In the genomic region with DNA sequence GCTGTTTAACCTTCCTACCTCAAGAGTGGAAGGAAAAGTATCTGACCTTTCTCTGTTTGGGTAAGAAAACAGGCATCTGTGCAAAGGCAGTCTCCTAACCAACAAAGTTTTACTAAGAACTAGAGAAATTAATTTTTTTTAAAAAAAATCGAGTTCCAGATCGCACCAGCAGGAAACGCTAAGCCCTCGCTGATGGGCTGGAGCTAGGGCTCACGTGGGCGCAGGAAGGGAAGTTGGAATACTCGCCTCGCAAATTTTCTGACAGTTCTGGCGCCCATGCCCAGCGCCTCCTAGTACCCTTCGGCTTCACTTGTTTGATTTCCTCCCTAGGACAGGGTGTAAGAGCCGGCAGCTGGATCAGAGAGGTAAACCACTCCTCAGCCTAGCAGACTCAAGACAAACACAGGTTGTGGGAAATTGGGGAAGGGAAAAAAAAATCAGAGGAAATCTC, we compare ENCODE assay signal across 9 mouse cellular contexts. TPM values are rescaled to one million over a fixed set of nuclear protein-coding genes. Genes with fewer than 3 reads are reported as not detected.
A peak's percentile ranks its signal among the peaks of the same experiment; 100 is the strongest.
DNase-seq lines count a peak whose midpoint lies in the region; ATAC-seq and TF ChIP-seq lines count a peak whose summit lies in the region.
"Had no signal": no experiment of that assay in that cellular context is flagged by ENCODE, and none has a peak within 500 bp of the region (broad histone marks: within the 10 kb centered on the region; RNA-seq: fewer than 3 reads in every experiment).

No protein-coding gene starts in this region.

- peak overlapping the region; percentile 14; the same call in 1 of the 2 replicates for H3K4me3 ChIP-seq in spleen, adult 2 months (ENCODE audit: extremely low read depth, insufficient read depth, insufficient read length)
- H3K4me3 ChIP-seq in embryonic facial prominence, embryonic 11.5 days (ENCODE audit: low read depth, low read length), result peak overlapping the region; percentile 60
- peak overlapping the region in 1 of 2 experiments; percentile 34; a peak in 2 of 4 replicates for H3K4me3 ChIP-seq in liver, embryonic 14.5 days (ENCODE audit: insufficient read depth in 1 of 2, low read depth in 2 of 2, low read length in 2 of 2)
- peak overlapping the region; percentile 76 for H3K4me3 ChIP-seq in neural tube, embryonic 13.5 days

- TF ChIP-seq EP300 in liver, embryonic 14.5 days (IDR thresholded peaks at IDR 0.05; ENCODE audit: low read depth), result no peak

- no peaks in the 10 kb centered on the region for H3K36me3 ChIP-seq in spleen, adult 2 months (ENCODE audit: control insufficient read depth, insufficient read depth, low read length)
- no peaks in the 10 kb centered on the region for H3K36me3 ChIP-seq in embryonic facial prominence, embryonic 11.5 days (replicated peaks; ENCODE audit: control insufficient read depth, insufficient read depth, low read depth, low read length)
- H3K36me3 ChIP-seq in liver, embryonic 14.5 days (replicated peaks; ENCODE audit: control insufficient read depth, insufficient read depth, low read depth), result no peaks in the 10 kb centered on the region
- no peaks in the 10 kb centered on the region for H3K36me3 ChIP-seq in neural tube, embryonic 13.5 days
- H3K36me3 ChIP-seq: G1E had no signal

- peak overlapping the region; percentile 98 for H3K4me2 ChIP-seq in embryonic facial prominence, embryonic 11.5 days (ENCODE audit: low read depth, low read length)
- peak overlapping the region; percentile 61 for H3K4me2 ChIP-seq in liver, embryonic 14.5 days (ENCODE audit: low read depth)
- peak overlapping the region; percentile 98 for H3K4me2 ChIP-seq in neural tube, embryonic 13.5 days

- peaks cover 7% of the 10 kb centered on the region for H3K27me3 ChIP-seq in spleen, adult 2 months (ENCODE audit: control insufficient read depth, insufficient read depth, low read length)
- no peaks in the 10 kb centered on the region for H3K27me3 ChIP-seq in embryonic facial prominence, embryonic 11.5 days (ENCODE audit: control insufficient read depth, insufficient read depth, low read length)
- peaks cover 32% of the 10 kb centered on the region for H3K27me3 ChIP-seq in liver, embryonic 14.5 days (ENCODE audit: control insufficient read depth, insufficient read depth, low read length)
- H3K27me3 ChIP-seq in neural tube, embryonic 13.5 days, result peaks cover 31% of the 10 kb centered on the region

- WGBS in spleen, adult 2 months, result 3% methylated on average over 12 of the region's 12 CpGs
- 2% methylated on average over 12 of the region's 12 CpGs for WGBS in embryonic facial prominence, embryonic 11.5 days
- WGBS in liver, embryonic 14.5 days (ENCODE audit: insufficient replicate concordance), result 0% methylated on average over 12 of the region's 12 CpGs
- under 1% methylated on average over 12 of the region's 12 CpGs for WGBS in neural tube, embryonic 13.5 days

- H3K4me1 ChIP-seq in spleen, adult 2 months (ENCODE audit: control insufficient read depth, insufficient read depth, insufficient read length), result no peaks in the 10 kb centered on the region
- no peaks in the 10 kb centered on the region for H3K4me1 ChIP-seq in embryonic facial prominence, embryonic 11.5 days (ENCODE audit: control insufficient read depth, insufficient read depth, low read length)
- H3K4me1 ChIP-seq in liver, embryonic 14.5 days (replicated peaks; ENCODE audit: control insufficient read depth in 2 of 2, insufficient read depth in 2 of 2, low read length in 1 of 2), result no peaks in the 10 kb centered on the region
- H3K4me1 ChIP-seq in neural tube, embryonic 13.5 days (replicated peaks), result peaks cover 19% of the 10 kb centered on the region

- no peak overlapping the region for H3K27ac ChIP-seq in spleen, adult 2 months (ENCODE audit: insufficient read depth, low read length)
- no peak overlapping the region for H3K27ac ChIP-seq in embryonic facial prominence, embryonic 11.5 days (replicated peaks; ENCODE audit: low read depth, low read length)
- H3K27ac ChIP-seq in liver, embryonic 14.5 days, result no peak overlapping the region
- H3K27ac ChIP-seq in neural tube, embryonic 13.5 days (replicated peaks), result no peak overlapping the region

- ATAC-seq in embryonic facial prominence, embryonic 11.5 days (replicated peaks; ENCODE audit: insufficient number of reproducible peaks, low FRiP score, low TSS enrichment, low read depth), result no peak
- no peak for ATAC-seq in liver, embryonic 14.5 days (ENCODE audit: insufficient read depth)
- no peak for ATAC-seq in neural tube, embryonic 13.5 days (ENCODE audit: low read depth)
- no peak for ATAC-seq in erythroid progenitor cell, adult 5-6 weeks (replicated peaks; ENCODE audit: low FRiP score, poor library complexity, severe bottlenecking)

- TF ChIP-seq POLR2A in spleen, adult 2 months (IDR thresholded peaks at IDR 0.05; ENCODE audit: low read depth, low read length), result no peak

- TF ChIP-seq CTCF in spleen, adult 2 months (IDR thresholded peaks at IDR 0.05; ENCODE audit: extremely low read depth, insufficient read depth, insufficient read length, insufficient replicate concordance), result no peak
- no peak for TF ChIP-seq CTCF in liver, embryonic 14.5 days (IDR thresholded peaks at IDR 0.05; ENCODE audit: low read depth)

- no peaks in the 10 kb centered on the region for H3K9me3 ChIP-seq in embryonic facial prominence, embryonic 11.5 days (replicated peaks; ENCODE audit: control insufficient read depth, low read length)
- no peaks in the 10 kb centered on the region for H3K9me3 ChIP-seq in liver, embryonic 14.5 days (ENCODE audit: control insufficient read depth, low read length)
- H3K9me3 ChIP-seq in neural tube, embryonic 13.5 days, result no peaks in the 10 kb centered on the region

- no peak for DNase-seq in spleen, adult 2 months (ENCODE audit: low read depth in 1 of 2, low spot score in 2 of 2)
- DNase-seq in spleen, postnatal 36 days (ENCODE audit: low spot score in 2 of 2), result no peak
- DNase-seq in embryonic facial prominence, embryonic 11.5 days (ENCODE audit: low spot score), result peak; percentile 75
- peak; percentile 8 for DNase-seq in heart, adult 8-10 months (ENCODE audit: low spot score)
- DNase-seq in kidney, adult 8-10 months, result peak; percentile 34 to 41
- DNase-seq in liver, embryonic 14.5 days (ENCODE audit: low read depth in 3 of 3, low spot score in 3 of 3), result no peak

- peak overlapping the region; percentile 13; the same call in 1 of the 2 replicates for H3K9ac ChIP-seq in embryonic facial prominence, embryonic 11.5 days (replicated peaks; ENCODE audit: low read length)
- no peak overlapping the region for H3K9ac ChIP-seq in liver, embryonic 14.5 days (replicated peaks)
- peak overlapping the region; percentile 82 for H3K9ac ChIP-seq in neural tube, embryonic 13.5 days

RNA-seq across cellular contexts. Expression of a gene that starts 0.4 kb away (rescaled TPM):
- polyA plus RNA-seq in spleen, adult 2 months (2012; rRNA removed), result 0.04 TPM in 1 of 2 replicates, not detected in the other
- polyA plus RNA-seq in embryonic facial prominence, embryonic 11.5 days (2014; fragmentation: Nextera tagmentation; extraction: Ambion mirVana), result 1.8 and 2.1 TPM in 2 replicates
- 1 to 10 TPM in 1 of 4 experiments, under 1 TPM in 3; 0.82 to 1.7 (median 0.92) TPM for total RNA-seq in heart, adult 8-10 months (2022)
- 0.01 and 0.02 TPM in 2 replicates for polyA plus RNA-seq in liver, embryonic 14.5 days (2012; rRNA removed)
- not detected in 2 replicates for polyA plus RNA-seq in liver, embryonic 14.5 days (2014; fragmentation: Nextera tagmentation; extraction: Ambion mirVana)
- 2.2 TPM in 2 replicates for polyA plus RNA-seq in neural tube, embryonic 13.5 days (2015; fragmentation: Nextera tagmentation; extraction: Ambion mirVana)
- not detected in 2 replicates for total RNA-seq in erythroid progenitor cell, adult 5-6 weeks (2015; ENCODE audit: low replicate concordance)
- not detected in 2 replicates for total RNA-seq in erythroid progenitor cell, adult 5-6 weeks (2017; ENCODE audit: low replicate concordance)
- polyA plus RNA-seq: G1E had no signal

Comparison
In these comparisons a context has a peak if more than half of its experiments do, and no peak if none do; other contexts are left out.
1. DNase-seq: peak in embryonic facial prominence, embryonic 11.5 days (single experiment), heart, adult 8-10 months (single experiment) and kidney, adult 8-10 months (2 of 2); none in spleen, adult 2 months (0 of 2), spleen, postnatal 36 days (0 of 2) and liver, embryonic 14.5 days (0 of 3).
2. Peak in every context shown above with its lines, with median percentiles within 50 percentile points of each other: H3K4me2 ChIP-seq.